Mouse (Mus musculus) urinary bladder, postnatal 25 days (tissue): ENCODE measurements at regions not wholly inside any gene's neighbourhood (a gene's known extent, or its start where the extent isn't known, plus 50 kb on each side); places are given as distances from the start of the nearest gene placed in this dataset.
A peak's percentile ranks its signal among the peaks of the same experiment; 100 is the strongest.
"Not testable (repeated sequence)": the region's sequence is repeated elsewhere in the genome, so short reads cannot be mapped to it uniquely, and the experiment has no call there.

Experiments used
- DNase-seq: peaks from one replicate; pipeline ENCODE4 v3.0.0; 2022; ENCODE audit warnings: low spot score

DNA sequence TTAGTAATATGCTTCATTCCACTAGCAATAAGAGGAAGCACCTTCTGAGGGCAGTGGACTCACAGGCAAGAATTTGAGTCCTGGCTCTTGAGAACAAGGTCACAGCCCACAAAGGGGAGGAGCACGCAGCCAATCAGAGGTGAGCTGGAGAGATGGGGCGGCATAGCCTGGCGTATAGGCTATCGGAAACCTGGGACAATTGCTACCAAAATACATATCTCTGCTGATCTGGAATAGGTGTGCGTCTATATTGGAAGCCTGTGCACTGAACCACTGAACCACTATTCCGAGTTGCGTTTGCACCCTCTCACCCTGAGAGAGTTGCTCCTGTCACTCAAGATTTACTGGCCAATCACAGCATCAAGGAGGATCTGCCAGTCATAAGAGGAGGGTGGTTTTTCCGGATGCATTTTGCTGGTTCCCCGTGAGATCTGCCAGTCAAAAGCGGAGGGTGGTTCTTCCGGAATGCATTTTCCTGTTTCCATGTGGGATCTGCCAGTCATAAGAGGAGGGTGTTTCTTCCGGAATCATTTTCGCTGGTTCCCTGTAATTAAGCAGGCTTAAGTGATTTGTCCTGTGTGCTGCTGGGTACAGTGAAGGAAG, 80.1 kb upstream of the Riok2 start:
- DNase-seq: peak; percentile 65

DNA sequence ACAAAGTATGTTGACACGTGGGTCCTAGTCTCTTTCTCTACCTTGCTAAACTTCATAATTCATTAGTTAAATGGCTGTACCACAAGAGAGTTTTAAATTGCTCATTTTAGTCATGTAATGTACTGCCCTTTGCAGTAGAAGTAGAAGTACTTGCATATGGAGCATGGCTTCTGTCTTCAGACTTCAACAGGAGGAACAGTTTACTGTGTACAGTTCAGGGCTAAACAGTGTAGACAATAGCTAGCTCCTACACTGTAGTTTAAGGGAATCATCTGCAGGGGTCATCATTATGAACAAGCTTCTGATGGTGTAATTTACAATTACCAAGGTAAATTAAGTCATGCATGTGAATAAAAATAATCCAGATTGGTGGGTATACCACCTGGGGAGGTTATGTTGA, 79.1 kb upstream of the Riok2 start:
- not testable (repeated sequence) for DNase-seq

DNA sequence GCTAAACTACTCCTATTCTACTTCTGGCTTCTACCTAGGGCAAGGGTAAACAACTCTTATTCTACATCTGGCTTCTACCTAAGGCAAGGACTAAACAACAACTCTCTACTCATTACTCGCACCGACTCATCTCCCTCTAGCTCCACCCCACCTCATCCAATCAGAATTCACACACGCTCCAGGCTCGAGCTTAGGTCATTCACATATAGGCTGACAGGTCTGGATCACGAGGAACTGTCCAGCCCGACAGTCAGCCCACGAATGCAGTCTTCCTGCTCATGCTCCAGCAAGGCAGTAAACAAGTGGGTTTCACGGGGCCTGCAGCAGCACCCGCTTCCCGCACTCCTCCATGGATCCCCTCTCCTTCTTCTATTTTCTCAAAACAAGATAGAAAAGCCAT, 70.6 kb upstream of the Riok2 start:
- not testable (repeated sequence) for DNase-seq
